Mouse (Mus musculus): ENCODE results near the gene Homer1.

DNA sequence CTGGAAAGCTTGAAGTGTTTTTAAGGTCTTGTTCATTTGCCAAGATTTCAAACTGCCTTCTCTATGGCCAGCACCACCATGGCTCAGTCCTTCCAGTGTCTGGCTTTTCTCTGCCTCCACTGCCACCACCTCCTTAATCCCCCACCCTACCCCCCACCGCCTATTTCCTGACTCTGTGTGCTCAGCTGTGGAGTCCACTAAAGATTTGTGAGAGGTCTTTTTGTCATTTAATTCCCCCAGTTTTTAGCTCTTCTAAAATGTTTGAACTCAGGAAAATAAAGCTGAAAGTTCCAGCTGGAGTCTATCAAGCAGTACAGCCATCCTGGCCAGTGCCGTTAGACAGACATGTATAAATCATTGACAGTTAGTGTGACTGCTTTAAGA lies 89.8 kb downstream of the Homer1 start:
- TF ChIP-seq POLR2A (IDR thresholded peaks at IDR 0.05; ENCODE audit: borderline replicate concordance, control insufficient read depth, low read depth, low read length) = no peak
- no peak for TF ChIP-seq CTCF (IDR thresholded peaks at IDR 0.05; ENCODE audit: control insufficient read depth, insufficient read depth, low read length)
